Mouse (Mus musculus) central nervous system, embryonic 14 days (tissue): ENCODE results near the gene Suclg2. TPM values are rescaled to one million over a fixed set of nuclear protein-coding genes. Genes with fewer than 3 reads are reported as not detected.

Source experiments
- polyA plus RNA-seq: library from polyadenylated mRNA; depleted of rRNA; stranded (reverse); fragments of >200 nt; gene quantifications from 2 replicates; pipeline ENCODE4 v1.2.3, GENCODE M21; 2012; rRNA removed

Gene Suclg2
- polyA plus RNA-seq, result 15.8 and 16.8 TPM in 2 replicates

GRCm38 (mm10) chr6:95718031-95718968 is at the start of gene Suclg2:
Suclg2 (minus strand) TSS chr6:95718800.

